Mouse (Mus musculus) lung, embryonic 16.5 days (tissue): Measurements from ENCODE around the gene Resp18. TPM values are rescaled to one million over a fixed set of nuclear protein-coding genes. Genes with fewer than 3 reads are reported as not detected.

Source experiments
- ATAC-seq: fragments of 200-750 bp; cut with Nextera tagmentation; 2 replicates; pipeline ENCODE4 v1.8.0; 2017; ENCODE audit warnings: low read depth, mild to moderate bottlenecking, moderate library complexity
- H3K27ac ChIP-seq: fragments of 300-500 bp; sonication (generic); 2 replicates; pipeline ENCODE4 v1.5.1; 2014; ENCODE audit warnings: mild to moderate bottlenecking, control low read depth, low read length
- H3K27me3 ChIP-seq: fragments of 300-500 bp; sonication (generic); 2 replicates; pipeline ENCODE4 v1.6.1; 2014; ENCODE audit warnings: low read depth, low read length, mixed read lengths; ENCODE audit not compliant: control insufficient read depth, insufficient read depth
- H3K36me3 ChIP-seq: fragments of 300-500 bp; sonication (generic); 2 replicates; pipeline ENCODE4 v1.6.1; 2014; ENCODE audit warnings: low read length; ENCODE audit not compliant: control insufficient read depth, insufficient read depth
- H3K4me1 ChIP-seq: fragments of 300-500 bp; sonication (generic); replicated peaks from 2 replicates; pipeline ENCODE4 v1.6.1; 2014; ENCODE audit warnings: low read length, mixed read lengths; ENCODE audit not compliant: control insufficient read depth, insufficient read depth
- H3K4me2 ChIP-seq: fragments of 300-500 bp; sonication (generic); 2 replicates; pipeline ENCODE4 v1.6.1; 2014; ENCODE audit warnings: low read depth, low read length, control low read depth
- H3K4me3 ChIP-seq: fragments of 300-500 bp; sonication (generic); 2 replicates; pipeline ENCODE4 v1.5.1; 2014; ENCODE audit warnings: mild to moderate bottlenecking, low read length, control low read depth
- H3K9ac ChIP-seq: fragments of 300-500 bp; sonication (generic); 2 replicates; pipeline ENCODE4 v1.6.1; 2014; ENCODE audit warnings: low read length, control low read depth
- H3K9me3 ChIP-seq: fragments of 300-500 bp; sonication (generic); 2 replicates; pipeline ENCODE4 v1.6.1; 2016; ENCODE audit warnings: low read length; ENCODE audit not compliant: control insufficient read depth
- WGBS: fragments of 180-500 bp; shearing (Covaris S2); extraction: QIAGEN DNeasy Blood & Tissue Kit; methylation state at CpG from one replicate; pipeline ENCODE4 v1.1.7; 2014; 5-methylcytosine and 5-hydroxymethylcytosine counted together
- polyA plus RNA-seq: library from polyadenylated mRNA; unstranded; fragments of >200 nt; fragmentation: Nextera tagmentation; extraction: Ambion mirVana; gene quantifications from 2 replicates; pipeline ENCODE4 v1.2.1, GENCODE M21; 2015

Gene Resp18
- polyA plus RNA-seq, 1 experiment from 2014 or later: 1.6 TPM

- 55% methylated on average over 7 of the region's 7 CpGs for WGBS
- Histone ChIP-seq H3K9me3 (no peaks in the 10 kb centered on the region), H3K27ac (no peak overlapping the region), H3K9ac (no peak overlapping the region), H3K4me2 (no peak overlapping the region), H3K4me1 (peaks cover 2% of the 10 kb centered on the region; the same call in 1 of the 2 replicates), H3K4me3 (no peak overlapping the region), H3K36me3 (no peaks in the 10 kb centered on the region), H3K27me3 (no peaks in the 10 kb centered on the region)
- no peak for ATAC-seq
These were observed 47.8 kb downstream of the Resp18 start for GRCm38 (mm10) chr1:75230335-75230994.

GRCm38 (mm10) chr1:75229158-75229557 lies 49.1 kb downstream of the Resp18 start:
- Histone ChIP-seq H3K36me3 (no peaks in the 10 kb centered on the region), H3K9ac (no peak overlapping the region), H3K4me2 (no peak overlapping the region), H3K27ac (no peak overlapping the region), H3K27me3 (no peaks in the 10 kb centered on the region), H3K4me3 (no peak overlapping the region), H3K9me3 (no peaks in the 10 kb centered on the region), H3K4me1 (no peaks in the 10 kb centered on the region)
- ATAC-seq: no peak
- 58% methylated on average over 4 of the region's 4 CpGs for WGBS

GRCm38 (mm10) chr1:75227653-75228052 lies 50.6 kb downstream of the Resp18 start:
- Histone ChIP-seq H3K9ac (no peak overlapping the region), H3K27me3 (no peaks in the 10 kb centered on the region), H3K9me3 (no peaks in the 10 kb centered on the region), H3K4me2 (no peak overlapping the region), H3K4me1 (no peaks in the 10 kb centered on the region), H3K36me3 (no peaks in the 10 kb centered on the region), H3K27ac (no peak overlapping the region), H3K4me3 (no peak overlapping the region)
- 89% methylated on average over 1 of the region's 1 CpGs for WGBS
- no peak for ATAC-seq

GRCm38 (mm10) chr1:75226138-75226537 lies 52.1 kb downstream of the Resp18 start:
- H3K9me3 ChIP-seq: no peaks in the 10 kb centered on the region
- no peak overlapping the region for H3K27ac ChIP-seq
- 48% methylated on average over 2 of the region's 2 CpGs for WGBS
- no peaks in the 10 kb centered on the region for H3K4me1 ChIP-seq
- H3K36me3 ChIP-seq: no peaks in the 10 kb centered on the region
- no peak overlapping the region for H3K9ac ChIP-seq
- no peaks in the 10 kb centered on the region; the same call in 1 of the 2 replicates for H3K27me3 ChIP-seq
- ATAC-seq: no peak
- H3K4me3 ChIP-seq: no peak overlapping the region
- no peak overlapping the region for H3K4me2 ChIP-seq

GRCm38 (mm10) chr1:75225473-75225872 lies 52.7 kb downstream of the Resp18 start:
- Histone ChIP-seq H3K27me3 (peaks cover 3% of the 10 kb centered on the region; the same call in 1 of the 2 replicates), H3K9me3 (no peaks in the 10 kb centered on the region), H3K36me3 (no peaks in the 10 kb centered on the region), H3K9ac (no peak overlapping the region), H3K4me2 (no peak overlapping the region), H3K27ac (no peak overlapping the region), H3K4me1 (no peaks in the 10 kb centered on the region), H3K4me3 (no peak overlapping the region)
- ATAC-seq: no peak
- 41% methylated on average over 3 of the region's 3 CpGs for WGBS

GRCm38 (mm10) chr1:75223532-75223931 lies 54.7 kb downstream of the Resp18 start:
- no peak overlapping the region for H3K27ac ChIP-seq
- 57% methylated on average over 6 of the region's 6 CpGs for WGBS

GRCm38 (mm10) chr1:75222926-75223325 lies 55.3 kb downstream of the Resp18 start:
- 67% methylated on average over 6 of the region's 6 CpGs for WGBS
- no peak overlapping the region for H3K4me3 ChIP-seq

More at GRCm38 (mm10) chr1:75223532-75223931, 54.7 kb downstream of the Resp18 start:
- Histone ChIP-seq H3K4me2 (no peak overlapping the region), H3K9me3 (no peaks in the 10 kb centered on the region), H3K4me3 (no peak overlapping the region), H3K36me3 (no peaks in the 10 kb centered on the region), H3K4me1 (peaks cover 8% of the 10 kb centered on the region), H3K9ac (no peak overlapping the region), H3K27me3 (peaks cover 19% of the 10 kb centered on the region)
- no peak for ATAC-seq

More at GRCm38 (mm10) chr1:75222926-75223325, 55.3 kb downstream of the Resp18 start:
- peaks cover 25% of the 10 kb centered on the region for H3K27me3 ChIP-seq
- H3K4me1 ChIP-seq: peaks cover 9% of the 10 kb centered on the region
- no peak overlapping the region for H3K27ac ChIP-seq
- no peak overlapping the region for H3K9ac ChIP-seq
- no peaks in the 10 kb centered on the region for H3K36me3 ChIP-seq
- no peak for ATAC-seq
- H3K9me3 ChIP-seq: no peaks in the 10 kb centered on the region
- H3K4me2 ChIP-seq: no peak overlapping the region

Other genes with a start within 250 kb of the Resp18 start
- gene Nhej1, start 153.2 kb downstream of the Resp18 start, polyA plus RNA-seq: 10.4 and 10.5 TPM in 2 replicates
- gene Slc23a3, start 144.5 kb downstream of the Resp18 start, polyA plus RNA-seq: 0.33 and 0.36 TPM in 2 replicates
- 44.8 and 50.1 TPM in 2 replicates for gene Cnppd1, start 135.7 kb downstream of the Resp18 start, polyA plus RNA-seq
- 44.5 and 46.9 TPM in 2 replicates for gene Retreg2, start 135.6 kb downstream of the Resp18 start, polyA plus RNA-seq
- gene Zfand2b, start 109.8 kb downstream of the Resp18 start, polyA plus RNA-seq: 42.9 and 46.1 TPM in 2 replicates
- gene Abcb6, start 98.0 kb downstream of the Resp18 start, polyA plus RNA-seq: 16.3 and 18.8 TPM in 2 replicates
- 23.4 and 24.6 TPM in 2 replicates for gene Ankzf1, start 86.3 kb downstream of the Resp18 start, polyA plus RNA-seq
- gene Atg9a, start 86.2 kb downstream of the Resp18 start, polyA plus RNA-seq: 26.4 and 29.1 TPM in 2 replicates
- 19.6 and 21.6 TPM in 2 replicates for gene Glb1l, start 67.6 kb downstream of the Resp18 start, polyA plus RNA-seq
- gene Stk16, start 67.6 kb downstream of the Resp18 start, polyA plus RNA-seq: 122 and 127 TPM in 2 replicates
- 51.5 and 58.8 TPM in 2 replicates for gene Tuba4a, start 58.5 kb downstream of the Resp18 start, polyA plus RNA-seq
- not detected in 2 replicates for gene A630095N17Rik, start 46.3 kb downstream of the Resp18 start, polyA plus RNA-seq
- 27.6 and 32.7 TPM in 2 replicates for gene Dnajb2, start 42.0 kb downstream of the Resp18 start, polyA plus RNA-seq
- gene Ptprn, start 13.9 kb downstream of the Resp18 start, polyA plus RNA-seq: 0.63 and 0.78 TPM in 2 replicates
- 118 and 122 TPM in 2 replicates for gene Dnpep, start 39.6 kb upstream of the Resp18 start, polyA plus RNA-seq
- 57.1 and 64.0 TPM in 2 replicates for gene Des, start 81.9 kb upstream of the Resp18 start, polyA plus RNA-seq
- 38.5 and 38.9 TPM in 2 replicates for gene Speg, start 96.9 kb upstream of the Resp18 start, polyA plus RNA-seq
- gene Gmppa, start 157.5 kb upstream of the Resp18 start, polyA plus RNA-seq: 80.5 and 92.4 TPM in 2 replicates
- gene Asic4, start 172.0 kb upstream of the Resp18 start, polyA plus RNA-seq: 0.05 and 0.11 TPM in 2 replicates
- 22.9 and 25.2 TPM in 2 replicates for gene Chpf, start 200.9 kb upstream of the Resp18 start, polyA plus RNA-seq
- 0.65 and 1.3 TPM in 2 replicates for gene Tmem198, start 201.1 kb upstream of the Resp18 start, polyA plus RNA-seq
- 46.3 and 48.0 TPM in 2 replicates for gene Obsl1, start 228.0 kb upstream of the Resp18 start, polyA plus RNA-seq
- 3.8 and 4.1 TPM in 2 replicates for gene Inha, start 228.7 kb upstream of the Resp18 start, polyA plus RNA-seq
- 19.5 and 20.0 TPM in 2 replicates for gene Stk11ip, start 243.1 kb upstream of the Resp18 start, polyA plus RNA-seq